Mouse (Mus musculus) thymus, adult 2 months (tissue): ENCODE measurements around the gene Snx9. TPM values are rescaled to one million over a fixed set of nuclear protein-coding genes. Genes with fewer than 3 reads are reported as not detected.

Experiments
- DNase-seq: peaks from one replicate; pipeline ENCODE4 v3.0.0; 2021
- H3K27ac ChIP-seq: fragments of 200-500 bp; 2 replicates; pipeline ENCODE4 v1.5.1; 2012; ENCODE audit warnings: low read length, control low read depth; ENCODE audit not compliant: control insufficient read depth, insufficient read depth
- H3K27me3 ChIP-seq: fragments of 200-500 bp; 2 replicates; pipeline ENCODE4 v1.6.1; 2012; ENCODE audit warnings: mild to moderate bottlenecking, low read length, moderate library complexity, mixed read lengths; ENCODE audit not compliant: control insufficient read depth, insufficient read depth
- H3K36me3 ChIP-seq: fragments of 200-500 bp; 2 replicates; pipeline ENCODE4 v1.6.1; 2012; ENCODE audit warnings: mild to moderate bottlenecking, low read length, moderate library complexity; ENCODE audit not compliant: control insufficient read depth, insufficient read depth
- H3K4me1 ChIP-seq: fragments of 200-500 bp; replicated peaks from 2 replicates; pipeline ENCODE4 v1.6.1; 2012; ENCODE audit warnings: low read length; ENCODE audit not compliant: control insufficient read depth, insufficient read depth
- H3K4me3 ChIP-seq: fragments of 200-500 bp; 2 replicates; pipeline ENCODE4 v1.5.1; 2012; ENCODE audit warnings: mild to moderate bottlenecking, low read length, control low read depth, moderate library complexity; ENCODE audit not compliant: control insufficient read depth, insufficient read depth
- CTCF ChIP-seq: fragments of 200-500 bp; IDR thresholded peaks from 2 replicates; pipeline ENCODE4 v1.5.1; 2012; ENCODE audit warnings: mild to moderate bottlenecking, control low read depth, low read length, moderate library complexity, borderline replicate concordance; ENCODE audit not compliant: control insufficient read depth, poor library complexity, insufficient read depth; ENCODE audit errors: extremely low read depth
- POLR2A ChIP-seq: fragments of 200-500 bp; IDR thresholded peaks from 2 replicates; pipeline ENCODE4 v1.6.1; 2012; ENCODE audit warnings: mild to moderate bottlenecking, low read length, control low read depth, moderate library complexity; ENCODE audit not compliant: control insufficient read depth, poor library complexity, insufficient read depth; ENCODE audit errors: extremely low read depth
- WGBS: fragments of 180-500 bp; shearing (Covaris S2); methylation state at CpG from one replicate; pipeline ENCODE4 v1.1.7; 2018; 5-methylcytosine and 5-hydroxymethylcytosine counted together
- polyA plus RNA-seq: library from polyadenylated mRNA; depleted of rRNA; stranded (reverse); fragments of >200 nt; gene quantifications from 2 replicates; pipeline ENCODE4 v1.2.3, GENCODE M21; 2012

The Snx9 gene
- polyA plus RNA-seq, 1 experiment = 12.5 TPM

DNA sequence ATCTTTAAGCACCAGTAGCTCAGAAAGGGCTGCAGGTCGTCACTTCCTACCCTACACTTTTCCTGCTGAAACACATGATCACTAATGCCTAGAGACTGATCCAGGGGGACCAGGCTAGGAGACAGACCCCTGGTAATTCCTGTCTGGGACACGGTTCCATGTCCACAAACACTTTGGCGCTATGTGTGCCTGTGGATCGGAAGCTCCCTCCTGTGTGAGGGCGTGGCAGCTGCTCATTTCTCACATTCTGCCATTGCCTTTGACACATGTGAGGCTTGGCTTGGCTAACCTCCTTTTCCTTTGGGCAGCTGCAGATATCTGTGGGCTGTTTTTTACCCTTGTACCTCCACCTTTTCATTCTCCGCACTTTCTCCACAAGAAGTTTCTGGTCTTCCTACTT, 22.0 kb upstream of the Snx9 start:
- Histone ChIP-seq H3K27me3 (no peaks in the 10 kb centered on the region), H3K36me3 (no peaks in the 10 kb centered on the region), H3K4me3 (no peak overlapping the region), H3K27ac (no peak overlapping the region), H3K4me1 (peaks cover 3% of the 10 kb centered on the region; the same call in 1 of the 2 replicates)
- no peak for TF ChIP-seq POLR2A
- no peak for TF ChIP-seq CTCF
- 92% methylated on average over 6 of the region's 6 CpGs for WGBS
- DNase-seq = no peak

DNA sequence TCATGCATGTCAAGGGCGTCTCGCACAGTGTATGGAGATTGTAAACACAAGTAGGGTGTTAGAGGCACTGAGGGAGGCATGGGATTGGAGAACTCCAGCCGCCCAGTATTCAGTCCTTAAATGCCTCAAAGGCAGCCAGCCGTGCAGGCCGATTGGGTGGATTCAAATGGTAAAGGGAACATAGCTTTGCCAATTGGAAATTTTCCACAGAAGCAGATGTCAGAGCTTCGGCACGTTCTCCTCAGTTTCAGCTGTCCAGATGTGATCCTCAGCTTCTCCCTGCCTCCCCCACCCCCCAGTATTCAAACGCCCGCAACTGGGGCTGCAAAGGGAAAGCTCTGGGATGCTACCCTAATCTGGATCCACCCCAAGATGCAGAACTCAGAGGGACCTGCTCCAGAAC, 21.3 kb upstream of the Snx9 start:
- Histone ChIP-seq H3K4me3 (no peak overlapping the region), H3K36me3 (no peaks in the 10 kb centered on the region), H3K4me1 (peaks cover 3% of the 10 kb centered on the region; the same call in 1 of the 2 replicates), H3K27me3 (no peaks in the 10 kb centered on the region), H3K27ac (no peak overlapping the region)
- no peak for TF ChIP-seq CTCF
- TF ChIP-seq POLR2A = no peak
- DNase-seq = no peak
- 94% methylated on average over 9 of the region's 9 CpGs for WGBS

DNA sequence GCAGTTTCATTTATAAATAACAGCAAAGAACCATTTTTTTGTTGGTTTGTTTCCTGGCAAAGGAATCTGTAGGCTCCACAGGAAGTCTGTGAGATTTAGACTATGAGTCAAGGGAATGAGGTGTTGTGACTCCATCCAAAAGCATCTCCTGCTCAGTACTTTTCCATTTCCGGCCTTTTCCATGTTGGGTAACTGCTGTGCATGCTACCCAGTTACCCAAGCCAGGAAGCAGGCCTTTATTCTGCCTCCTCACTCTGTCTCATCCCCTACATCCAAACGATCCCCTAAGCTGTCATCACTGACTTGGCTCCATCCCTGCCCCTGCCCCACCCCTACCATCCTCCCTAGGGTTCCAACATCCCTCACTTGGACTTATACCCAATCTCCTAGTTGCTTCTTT, 18.6 kb upstream of the Snx9 start:
- H3K4me1 ChIP-seq = no peaks in the 10 kb centered on the region
- H3K27ac ChIP-seq = no peak overlapping the region
- no peak for TF ChIP-seq CTCF
- no peak for TF ChIP-seq POLR2A
- H3K4me3 ChIP-seq = no peak overlapping the region
- no peak for DNase-seq
- no peaks in the 10 kb centered on the region for H3K27me3 ChIP-seq
- WGBS = 92% methylated on average over 2 of the region's 2 CpGs
- H3K36me3 ChIP-seq = no peaks in the 10 kb centered on the region

DNA sequence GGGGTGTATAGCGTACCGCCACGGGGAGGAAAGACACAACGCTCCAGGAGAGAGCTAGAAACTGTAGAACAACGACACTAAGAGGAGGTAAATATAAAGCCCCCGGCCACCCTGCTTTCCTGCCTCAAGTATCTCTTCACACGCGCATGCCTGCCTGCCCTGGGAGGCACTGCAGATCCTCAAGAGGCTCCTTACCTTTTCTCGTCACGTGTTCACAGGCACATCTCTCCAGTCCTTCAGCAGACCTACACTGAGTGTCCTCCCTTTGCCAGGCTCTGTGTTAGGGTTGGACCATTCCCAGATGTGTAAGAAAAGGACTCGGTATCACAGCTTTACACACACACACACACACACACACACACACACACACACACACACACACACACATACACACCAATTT, 18.1 kb upstream of the Snx9 start:
- TF ChIP-seq CTCF (no peak), POLR2A (no peak)
- no peaks in the 10 kb centered on the region for H3K36me3 ChIP-seq
- no peak overlapping the region for H3K4me3 ChIP-seq
- no peaks in the 10 kb centered on the region for H3K4me1 ChIP-seq
- no peaks in the 10 kb centered on the region for H3K27me3 ChIP-seq
- 92% methylated on average over 11 of the region's 11 CpGs for WGBS
- DNase-seq = no peak
- H3K27ac ChIP-seq = no peak overlapping the region

DNA sequence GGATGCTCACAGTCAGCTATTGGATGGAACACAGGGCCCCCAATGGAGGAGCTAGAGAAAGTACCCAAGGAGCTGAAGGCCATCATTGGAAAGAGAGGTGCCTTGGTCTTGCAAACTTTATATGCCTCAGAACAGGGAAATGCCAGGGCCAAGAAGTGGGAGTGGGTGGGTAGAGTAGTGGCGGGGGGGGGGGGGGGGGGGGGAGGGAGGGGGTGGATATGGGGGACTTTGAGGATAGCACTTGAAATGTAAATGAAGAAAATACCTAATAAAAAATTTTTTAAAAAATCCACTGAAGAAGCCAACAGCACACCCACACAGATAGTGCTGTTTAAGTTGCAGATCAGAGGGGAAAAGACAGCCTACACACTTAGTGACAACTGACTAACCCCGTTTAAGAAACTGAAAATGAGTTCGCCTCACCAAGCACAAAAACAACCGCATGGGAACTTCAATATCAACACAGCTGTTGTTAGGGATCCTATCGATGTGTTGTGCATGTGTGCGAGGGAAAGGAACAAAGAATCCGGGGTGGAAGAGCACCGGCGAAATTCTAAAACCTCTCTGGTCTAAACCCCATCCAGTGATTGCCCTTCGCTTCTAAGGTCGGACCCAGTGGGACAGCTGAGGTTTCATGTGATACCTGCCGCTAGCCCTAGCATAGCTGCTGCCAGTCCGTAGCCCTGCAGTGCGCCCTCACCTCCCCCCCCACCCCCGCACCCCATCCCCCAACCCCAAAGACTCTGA, 13.1 kb upstream of the Snx9 start:
- Histone ChIP-seq H3K27me3 (no peaks in the 10 kb centered on the region), H3K4me3 (no peak overlapping the region), H3K36me3 (no peaks in the 10 kb centered on the region), H3K27ac (no peak overlapping the region; the same call in 1 of the 2 replicates), H3K4me1 (peaks cover 20% of the 10 kb centered on the region)
- WGBS = 43% methylated on average over 14 of the region's 15 CpGs
- TF ChIP-seq POLR2A = no peak
- TF ChIP-seq CTCF = no peak
- no peak for DNase-seq

DNA sequence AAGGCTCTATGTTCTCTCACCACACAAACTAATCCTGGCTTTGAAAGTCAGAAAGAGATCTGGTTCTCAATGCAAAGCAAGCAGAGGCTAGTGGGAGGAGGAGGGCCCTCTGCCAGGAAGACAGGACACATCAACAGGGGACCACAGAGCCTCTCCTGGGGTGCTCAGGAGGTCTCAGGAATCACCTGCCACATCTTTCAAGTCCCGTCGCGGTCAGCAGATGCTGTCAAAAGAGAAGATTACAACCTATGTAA, 12.6 kb upstream of the Snx9 start:
- H3K36me3 ChIP-seq = no peaks in the 10 kb centered on the region
- no peak overlapping the region for H3K4me3 ChIP-seq
- no peak overlapping the region for H3K27ac ChIP-seq
- H3K27me3 ChIP-seq = no peaks in the 10 kb centered on the region
- no peak for TF ChIP-seq CTCF
- TF ChIP-seq POLR2A = no peak
- DNase-seq = no peak
- 69% methylated on average over 3 of the region's 3 CpGs for WGBS
- peaks cover 22% of the 10 kb centered on the region for H3K4me1 ChIP-seq

DNA sequence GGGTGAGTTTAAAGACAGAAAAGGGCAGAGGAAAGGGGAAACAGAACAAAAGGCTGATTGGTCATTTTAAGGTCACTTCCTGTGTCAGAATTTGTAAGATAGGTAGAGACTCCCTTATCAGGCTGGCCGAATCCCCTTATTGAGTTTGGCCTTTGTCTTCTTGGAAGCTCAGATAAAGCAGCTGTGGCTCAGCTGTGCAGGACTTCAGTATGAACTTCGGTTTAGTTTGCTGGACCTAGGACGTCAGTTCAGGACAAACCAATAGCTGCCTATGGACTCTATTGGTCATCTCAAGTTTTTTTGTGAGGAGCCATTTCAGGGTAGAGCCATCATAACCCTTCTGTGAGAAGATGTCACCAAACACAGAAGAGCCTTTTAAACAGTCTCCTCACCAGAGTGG, 12.2 kb upstream of the Snx9 start:
- Histone ChIP-seq H3K27me3 (no peaks in the 10 kb centered on the region), H3K4me1 (peaks cover 22% of the 10 kb centered on the region), H3K27ac (no peak overlapping the region), H3K36me3 (no peaks in the 10 kb centered on the region), H3K4me3 (no peak overlapping the region)
- no peak for DNase-seq
- TF ChIP-seq CTCF (no peak), POLR2A (no peak)
- WGBS = 90% methylated on average over 3 of the region's 3 CpGs
